Mouse (Mus musculus) right cerebral cortex, postnatal 36 days (tissue): ENCODE data around the gene Dupd1.

Experiments
- DNase-seq, 2 experiments: peaks; one replicate each; pipeline ENCODE4 v3.0.0; 2022; ENCODE audit warnings: low spot score in 2 of 2, mixed read lengths in 1 of 2

Dupd1 gene

GRCm38 (mm10) chr14:21722021-21722698 lies 7.8 kb upstream of the Dupd1 start:
- DNase-seq = no peak

GRCm38 (mm10) chr14:21720430-21721205 lies 6.2 kb upstream of the Dupd1 start:
- DNase-seq = no peak

- no peak for DNase-seq
These were observed 5.4 kb upstream of the Dupd1 start for GRCm38 (mm10) chr14:21719646-21720383.

DNA sequence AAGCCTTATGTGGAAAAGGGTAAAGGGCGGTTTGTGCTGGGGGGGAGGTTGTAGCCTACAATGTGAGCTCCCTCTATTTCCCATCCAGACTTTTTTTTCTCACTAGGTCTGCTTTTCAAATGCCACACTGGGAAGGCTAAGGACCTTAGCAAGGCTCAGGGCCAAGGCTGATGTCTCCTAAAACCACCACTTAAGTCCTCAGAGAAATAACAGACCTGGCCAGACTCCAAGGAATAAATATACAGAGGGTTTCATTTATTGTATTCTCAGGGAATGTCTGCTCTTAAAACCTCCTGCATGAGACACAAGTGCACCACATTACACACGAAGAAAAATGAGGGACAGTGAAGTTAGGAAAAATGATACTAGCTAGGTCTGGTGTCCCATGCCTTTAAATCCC lies 3.1 kb downstream of the Dupd1 start:
- no peak for DNase-seq

DNA sequence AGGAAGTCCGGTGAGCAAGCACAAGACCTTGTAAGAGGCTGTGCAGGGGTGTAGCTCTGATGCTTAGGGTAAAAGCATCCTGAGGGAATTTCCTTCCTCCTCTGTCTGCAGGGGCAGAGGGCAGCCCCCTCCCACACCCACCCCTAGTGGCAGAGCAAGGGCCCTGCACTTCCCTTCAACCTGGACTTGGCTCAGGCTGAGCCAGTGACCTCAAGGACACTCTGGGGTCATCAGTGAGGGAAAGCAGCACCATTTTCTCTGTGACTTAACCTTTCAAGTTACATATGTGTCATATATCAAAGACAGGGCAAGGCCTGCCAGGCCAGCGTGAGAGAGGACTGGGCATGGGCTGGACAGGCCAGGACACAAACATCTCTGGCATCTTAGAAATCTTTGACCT lies 4.8 kb downstream of the Dupd1 start:
- no peak for DNase-seq

GRCm38 (mm10) chr14:21706759-21707571 lies 7.4 kb downstream of the Dupd1 start:
- peak; percentile 33 to 58 for DNase-seq

DNA sequence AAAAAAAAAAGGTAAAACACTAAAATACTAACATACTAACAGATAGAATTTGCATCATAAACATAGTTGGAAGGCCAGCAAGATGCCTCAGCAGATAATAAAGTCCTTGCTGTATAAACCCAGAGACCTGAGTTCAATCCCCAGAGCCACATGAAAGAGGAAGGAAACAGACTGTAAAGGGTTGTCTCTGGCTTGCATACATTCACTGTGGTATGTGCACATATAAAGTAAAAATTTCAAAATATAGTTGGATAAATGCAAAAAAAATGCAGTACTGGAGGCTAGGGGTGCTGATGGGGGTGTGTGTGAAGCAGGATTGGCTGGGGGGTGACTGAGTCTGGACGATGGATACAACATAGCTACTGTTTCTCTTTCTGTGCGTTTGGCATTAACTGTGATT lies 8.9 kb downstream of the Dupd1 start:
- DNase-seq = no peak

GRCm38 (mm10) chr14:21703255-21703654 lies 11.1 kb downstream of the Dupd1 start:
- DNase-seq = no peak

GRCm38 (mm10) chr14:21702691-21703090 lies 11.7 kb downstream of the Dupd1 start:
- no peak for DNase-seq

DNA sequence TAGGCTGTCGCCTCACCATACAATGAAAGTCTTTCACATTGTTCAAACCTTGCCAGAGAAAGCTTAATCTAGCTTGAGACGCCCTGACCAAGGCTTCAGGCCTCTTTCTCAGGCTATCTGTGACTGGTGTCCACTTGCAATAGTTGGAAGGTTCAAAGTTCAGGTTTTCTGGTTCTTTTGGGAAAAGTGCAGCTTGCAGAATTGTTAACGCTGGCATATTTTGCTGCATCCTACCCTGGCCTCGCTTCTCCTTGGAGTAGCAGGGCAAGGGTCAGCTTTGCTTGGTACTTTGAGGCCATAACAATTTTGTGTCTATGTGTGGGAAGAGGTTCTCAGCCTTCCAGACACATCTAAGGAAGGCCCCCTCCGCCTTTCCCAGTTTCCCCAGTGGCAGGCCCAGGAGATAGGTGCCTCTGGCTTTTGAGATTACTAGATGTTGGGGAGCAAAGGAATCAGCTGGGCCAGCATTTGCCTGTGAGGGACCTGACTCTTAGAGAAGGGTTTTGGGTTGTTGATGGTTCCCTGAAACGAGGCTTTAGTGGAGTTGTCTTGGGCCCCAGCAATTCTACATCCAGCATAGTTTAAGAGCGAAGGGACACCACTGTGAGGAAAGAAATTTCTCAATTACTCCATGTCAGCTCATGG lies 18.1 kb downstream of the Dupd1 start:
- no peak for DNase-seq

GRCm38 (mm10) chr14:21695020-21695419 lies 19.4 kb downstream of the Dupd1 start:
- no peak for DNase-seq

- DNase-seq = no peak
These were observed 23.3 kb downstream of the Dupd1 start for GRCm38 (mm10) chr14:21691070-21691469.

- no peak for DNase-seq
These were observed 27.7 kb downstream of the Dupd1 start for GRCm38 (mm10) chr14:21686376-21687279.

DNA sequence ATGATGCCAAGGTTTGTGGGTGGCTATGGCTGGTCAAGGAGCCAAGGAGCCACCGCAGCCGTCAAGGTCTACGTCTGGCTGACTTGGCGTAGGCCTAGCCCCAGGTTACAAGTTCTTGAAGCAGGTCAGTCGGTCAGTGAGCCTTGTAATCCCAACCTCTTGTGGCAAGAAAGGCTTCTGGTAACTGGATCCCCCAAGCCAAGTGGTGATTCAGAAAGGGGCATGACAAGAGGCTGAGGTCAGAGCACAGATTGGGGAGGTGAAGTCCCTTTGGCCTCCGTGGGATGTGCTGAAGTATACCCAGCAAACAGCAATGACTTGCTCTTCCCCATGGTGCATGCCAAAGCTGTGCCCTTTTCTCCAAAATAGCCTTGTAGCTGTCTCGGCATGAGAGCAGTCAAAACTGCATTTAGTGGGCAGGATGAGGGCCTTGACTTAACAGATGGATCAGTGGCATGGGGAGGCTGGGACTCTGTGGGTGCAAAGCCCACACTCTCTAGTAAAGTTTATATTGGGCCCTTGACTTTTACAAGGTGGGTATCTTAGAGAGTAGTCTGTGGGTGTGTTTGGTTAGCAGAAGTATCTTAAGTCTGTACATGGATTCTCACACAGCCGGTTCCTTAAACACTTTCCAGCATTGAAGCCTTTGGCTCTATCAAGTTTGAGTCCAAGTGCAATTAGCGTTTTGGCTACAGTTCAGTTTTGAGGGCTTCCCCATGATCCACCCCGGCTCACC lies 28.8 kb downstream of the Dupd1 start:
- DNase-seq = no peak

DNA sequence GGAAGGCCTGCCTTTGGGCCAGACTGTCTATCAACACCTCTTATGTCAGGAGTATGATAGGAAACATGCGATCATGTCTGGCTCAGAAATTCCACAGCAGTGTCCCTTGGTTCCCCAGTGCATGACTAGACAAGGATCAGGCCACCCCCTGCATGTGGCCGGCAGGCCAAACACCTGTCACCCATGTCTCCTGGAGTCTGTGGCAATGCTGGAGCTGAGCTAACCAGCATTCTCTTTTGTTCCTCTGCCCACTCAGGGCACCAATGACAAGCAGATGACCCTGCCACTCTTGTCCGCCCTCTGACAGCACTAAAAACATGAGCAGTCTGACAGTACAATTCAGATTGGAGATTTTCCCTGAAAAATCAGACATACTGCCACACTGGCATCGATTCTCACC lies 30.5 kb downstream of the Dupd1 start:
- DNase-seq = no peak

DNA sequence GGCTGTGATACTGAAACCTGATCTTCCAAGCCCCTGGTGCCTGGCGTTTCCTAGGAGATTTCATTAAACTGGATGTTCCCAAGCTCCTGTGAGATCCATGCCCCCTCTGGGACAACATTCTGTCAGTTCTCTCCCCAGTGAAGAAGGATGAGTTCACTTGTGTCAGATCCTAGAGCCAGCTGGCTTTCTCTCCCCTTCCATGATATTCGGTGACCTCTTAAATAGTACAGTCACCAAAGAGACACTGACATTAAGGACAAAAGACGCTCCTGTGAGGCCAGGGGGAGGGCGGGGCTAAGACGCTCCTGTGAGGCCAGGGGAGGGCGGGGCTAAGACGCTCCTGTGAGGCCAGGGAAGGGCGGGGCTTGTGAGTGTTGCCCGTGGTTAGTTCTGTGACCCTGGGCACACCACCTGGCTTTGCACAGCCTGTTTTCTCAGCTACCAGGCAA lies 31.7 kb downstream of the Dupd1 start:
- DNase-seq = no peak

- DNase-seq = no peak
These were observed 34.7 kb downstream of the Dupd1 start for GRCm38 (mm10) chr14:21679631-21680201.

DNA sequence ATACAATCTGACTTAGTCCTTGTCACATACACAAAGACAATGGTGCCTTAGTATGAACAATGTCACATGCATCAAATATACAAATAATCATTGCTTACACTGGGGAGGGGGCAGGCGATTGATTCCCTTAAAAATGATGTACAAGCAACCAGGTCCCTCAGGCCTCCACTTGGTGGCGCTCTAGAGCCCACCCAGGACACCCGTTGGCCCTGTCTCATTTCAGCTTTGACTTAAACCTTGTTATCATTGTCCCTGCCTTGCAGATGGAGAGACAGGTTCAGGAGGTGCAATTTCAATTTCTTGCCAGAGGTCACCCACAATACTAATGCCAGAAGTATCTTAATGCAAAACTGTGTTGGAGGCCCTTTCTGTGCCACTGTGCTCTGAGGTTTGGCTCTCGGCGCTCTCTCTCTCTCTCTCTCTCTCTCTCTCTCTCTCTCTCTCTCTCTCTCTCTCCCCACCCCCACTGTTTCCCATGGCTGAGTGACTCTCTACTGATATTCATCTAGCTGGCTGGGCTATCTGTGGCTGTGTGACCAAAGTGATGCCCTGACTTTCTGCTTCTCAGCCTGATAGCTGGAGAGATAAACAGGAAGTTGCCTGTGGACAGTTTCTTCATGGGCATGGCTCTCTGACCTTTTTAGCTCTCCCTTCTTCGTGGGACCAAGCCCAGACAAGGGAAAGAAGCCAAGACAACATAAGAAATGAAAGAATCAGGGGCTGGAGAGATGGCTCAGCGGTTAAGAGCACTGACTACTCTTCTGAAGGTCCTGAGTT lies 35.7 kb downstream of the Dupd1 start:
- DNase-seq = no peak
